Mouse (Mus musculus) neutrophil, adult 5-6 weeks (primary cell): ENCODE results near the gene Ccl21a. TPM values are rescaled to one million over a fixed set of nuclear protein-coding genes. Genes with fewer than 3 reads are reported as not detected.
"Not testable (repeated sequence)": the region's sequence is repeated elsewhere in the genome, so short reads cannot be mapped to it uniquely, and the experiment has no call there.

Source experiments
- ATAC-seq: fragments of 151-379, 151-347 bp; 2 replicates; pipeline ENCODE4 v1.8.0; 2017; ENCODE audit warnings: mild to moderate bottlenecking, moderate TSS enrichment; ENCODE audit not compliant: insufficient number of reproducible peaks, poor library complexity, low FRiP score, severe bottlenecking; ENCODE audit errors: extremely low read depth
- total RNA-seq: library from RNA; stranded (forward); fragments of 200-1000 nt; gene quantifications from 2 replicates; pipeline ENCODE4 v1.2.3, GENCODE M21; 2017

Ccl21a gene
- total RNA-seq = not detected in 2 replicates

DNA sequence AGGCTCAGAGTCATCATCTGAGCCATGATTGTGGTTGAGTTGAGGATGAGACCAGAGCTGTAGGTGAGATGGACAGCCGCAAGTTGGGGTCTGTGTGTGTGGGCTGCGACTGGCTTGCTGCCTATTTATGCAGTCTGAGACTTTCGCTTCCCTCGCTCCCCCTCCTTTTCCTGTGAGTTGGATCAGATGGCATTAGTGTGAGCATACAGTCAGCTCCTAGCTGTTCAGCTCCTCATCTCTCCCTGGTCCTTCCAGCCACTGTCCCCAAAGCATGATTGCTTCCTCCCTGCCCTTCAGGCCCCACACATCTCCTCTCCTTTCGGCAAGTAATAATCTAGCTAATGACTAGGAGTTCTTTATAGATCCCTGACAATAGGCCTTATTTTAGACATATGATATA lies at the start of gene Ccl21a:
TSS of gene Ccl21a (minus strand) at position 101 of the 400 bp plus-strand sequence.
- ATAC-seq = not testable (repeated sequence)

DNA sequence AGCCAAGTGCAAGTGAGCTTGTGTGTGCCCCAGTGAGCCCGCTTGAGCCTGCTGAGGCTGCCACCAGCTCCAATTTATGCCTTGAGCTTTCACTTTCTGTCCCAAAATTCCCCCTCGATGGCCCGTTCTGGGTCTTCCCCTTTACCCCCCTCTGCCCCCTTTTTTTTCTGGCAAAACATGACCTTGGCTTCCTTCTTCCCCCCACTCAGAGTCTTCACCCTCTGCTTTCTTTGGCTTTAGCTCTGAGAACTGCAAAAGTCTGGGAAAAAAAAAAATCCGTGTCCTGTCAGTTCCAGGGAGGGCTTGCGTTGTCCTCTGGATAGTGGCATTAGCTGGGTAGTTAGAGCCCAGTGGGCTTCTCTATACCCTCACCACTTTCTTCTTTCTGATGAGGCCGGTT lies 17.3 kb downstream of the Ccl21a start, which contains the start of gene Ccl19:
TSS of gene Ccl19 (minus strand) at position 101 of the 400 bp plus-strand sequence.
- not testable (repeated sequence) for ATAC-seq

DNA sequence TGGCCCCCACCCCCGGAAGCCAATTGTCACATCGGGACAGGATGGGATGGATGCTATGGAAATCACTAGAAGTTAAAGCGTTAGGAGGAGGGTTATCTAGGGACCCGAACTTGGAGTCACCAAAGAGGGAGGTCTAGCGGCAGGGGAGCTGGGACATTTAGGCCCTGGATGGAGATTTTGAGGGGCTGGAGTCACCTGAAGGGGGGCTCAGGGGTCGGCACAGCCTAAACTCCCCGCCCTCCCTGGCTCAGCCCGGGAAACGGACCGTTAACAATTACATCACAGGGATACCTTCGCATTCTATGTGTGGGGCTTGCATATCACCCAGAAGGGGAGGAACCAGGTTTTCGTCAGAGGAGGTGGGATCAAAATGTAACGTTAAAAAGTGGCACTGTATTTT lies 38.5 kb downstream of the Ccl21a start, which contains the start of gene 4930578G10Rik:
TSS of gene 4930578G10Rik (plus strand) at position 301 of the 400 bp plus-strand sequence.
- ATAC-seq = not testable (repeated sequence)

Other genes with a start within 250 kb of the Ccl21a start
- gene Fam205a2, start 245.8 kb downstream of the Ccl21a start, total RNA-seq = not detected in 2 replicates
- not detected in 2 replicates for gene Gm10591, start 161.8 kb downstream of the Ccl21a start, total RNA-seq
- gene Gm2564, start 144.3 kb downstream of the Ccl21a start, total RNA-seq = not detected in 2 replicates
- not detected in 2 replicates for gene Ccl27b, start 118.7 kb downstream of the Ccl21a start, total RNA-seq
- not detected in 2 replicates for gene Il11ra2, start 112.1 kb downstream of the Ccl21a start, total RNA-seq
- gene 4930578G10Rik, start 38.4 kb downstream of the Ccl21a start, total RNA-seq = not detected in 2 replicates
- gene Ccl19, start 17.4 kb downstream of the Ccl21a start, total RNA-seq = not detected in 2 replicates
- gene Fam205a1, start 79.9 kb upstream of the Ccl21a start, total RNA-seq = not detected in 2 replicates
- not detected in 2 replicates for gene Gm12394, start 82.8 kb upstream of the Ccl21a start, total RNA-seq
- not detected in 2 replicates for gene Fam205c, start 100.2 kb upstream of the Ccl21a start, total RNA-seq
- not detected in 2 replicates for gene Phf24, start 142.7 kb upstream of the Ccl21a start, total RNA-seq
- 8.5 and 8.8 TPM in 2 replicates for gene Dnajb5, start 175.8 kb upstream of the Ccl21a start, total RNA-seq
- gene 1700022I11Rik, start 195.6 kb upstream of the Ccl21a start, total RNA-seq = 0.93 TPM in 1 of 2 replicates, not detected in the other
- 115 and 128 TPM in 2 replicates for gene Vcp, start 226.5 kb upstream of the Ccl21a start, total RNA-seq
- gene Fancg, start 236.5 kb upstream of the Ccl21a start, total RNA-seq = 13.9 and 27.7 TPM in 2 replicates